7 mouse cellular contexts compared by ENCODE assay signal in genomic region chr11:34010859-34011172, GRCm38 (mm10). TPM values are rescaled to one million over a fixed set of nuclear protein-coding genes. Genes with fewer than 3 reads are reported as not detected.
DNase-seq lines count a peak whose midpoint lies in the region; ATAC-seq and TF ChIP-seq lines count a peak whose summit lies in the region.

No protein-coding gene starts in this region.

- peak; percentile 21 to 22 for DNase-seq in lung, adult 18-20 months
- no peak for DNase-seq in lung, adult 2 months
- no peak for DNase-seq in cerebellum, postnatal 25 days
- no peak for DNase-seq in embryo, embryonic 10.5 days (ENCODE audit: low spot score)

- no peaks in the 10 kb centered on the region for H3K36me3 ChIP-seq in heart, embryonic 14.5 days (ENCODE audit: control insufficient read depth, insufficient read depth, low read length)
- no peaks in the 10 kb centered on the region for H3K36me3 ChIP-seq in liver, embryonic 15.5 days (replicated peaks)
- H3K36me3 ChIP-seq in stomach, embryonic 15.5 days = no peaks in the 10 kb centered on the region

- 28% methylated on average over 4 of the region's 4 CpGs for WGBS in lung, adult 2 months
- 46% methylated on average over 4 of the region's 4 CpGs for WGBS in heart, embryonic 14.5 days
- 48% methylated on average over 4 of the region's 4 CpGs for WGBS in liver, embryonic 15.5 days (ENCODE audit: insufficient replicate concordance)
- 30% methylated on average over 4 of the region's 4 CpGs for WGBS in stomach, embryonic 15.5 days

- no peak overlapping the region for H3K9ac ChIP-seq in heart, embryonic 14.5 days (ENCODE audit: low read length)
- H3K9ac ChIP-seq in liver, embryonic 15.5 days = no peak overlapping the region
- H3K9ac ChIP-seq in stomach, embryonic 15.5 days = no peak overlapping the region

- no peak overlapping the region for H3K4me2 ChIP-seq in heart, embryonic 14.5 days (ENCODE audit: low read length)
- no peak overlapping the region for H3K4me2 ChIP-seq in liver, embryonic 15.5 days
- no peak overlapping the region for H3K4me2 ChIP-seq in stomach, embryonic 15.5 days

- no peak for TF ChIP-seq CTCF in lung, adult 2 months (IDR thresholded peaks at IDR 0.05; ENCODE audit: insufficient read depth, low read length)

- no peaks in the 10 kb centered on the region for H3K9me3 ChIP-seq in heart, embryonic 14.5 days (ENCODE audit: control insufficient read depth, low read length)
- H3K9me3 ChIP-seq in liver, embryonic 15.5 days (replicated peaks) = no peaks in the 10 kb centered on the region
- no peaks in the 10 kb centered on the region for H3K9me3 ChIP-seq in stomach, embryonic 15.5 days

- TF ChIP-seq POLR2A in lung, adult 2 months (IDR thresholded peaks at IDR 0.05; ENCODE audit: borderline replicate concordance, extremely low read depth, low read depth, low read length) = no peak

- H3K27me3 ChIP-seq in heart, embryonic 14.5 days (ENCODE audit: control insufficient read depth, insufficient read depth, low read length) = no peaks in the 10 kb centered on the region
- no peaks in the 10 kb centered on the region for H3K27me3 ChIP-seq in liver, embryonic 15.5 days
- H3K27me3 ChIP-seq in stomach, embryonic 15.5 days (replicated peaks) = no peaks in the 10 kb centered on the region

- 0 out of 4 replicates have a peak overlapping the region, but pooled peaks of 1 of the 2 experiments have one; percentile 50 for H3K27ac ChIP-seq in heart, embryonic 14.5 days (replicated peaks in 1 of 2; ENCODE audit: control insufficient read depth in 1 of 2, insufficient read depth in 1 of 2, low read depth in 2 of 2, low read length in 2 of 2)
- H3K27ac ChIP-seq in liver, embryonic 15.5 days (replicated peaks) = peak overlapping the region; percentile 42; the same call in 1 of the 2 replicates
- peak overlapping the region; percentile 68 for H3K27ac ChIP-seq in stomach, embryonic 15.5 days

- peak; percentile 56; the same call in 1 of the 2 replicates for ATAC-seq in heart, embryonic 14.5 days (ENCODE audit: insufficient number of reproducible peaks, insufficient read depth, low FRiP score, low read depth)
- ATAC-seq in liver, embryonic 15.5 days (ENCODE audit: insufficient read depth) = 0 out of 2 replicates have a peak, but pooled peaks have one; percentile 14
- ATAC-seq in stomach, embryonic 15.5 days (ENCODE audit: insufficient read depth, low FRiP score, low read depth) = peak; percentile 56; the same call in 1 of the 2 replicates

- H3K4me1 ChIP-seq in lung, adult 2 months (ENCODE audit: control insufficient read depth, insufficient read depth, low read length) = no peaks in the 10 kb centered on the region
- H3K4me1 ChIP-seq in heart, embryonic 14.5 days (ENCODE audit: control insufficient read depth in 2 of 2, insufficient read depth in 2 of 2, low read length in 2 of 2) = 0 out of 4 replicates have a peak, but pooled peaks cover 0 to 3% of the 10 kb centered on the region in 2 experiments
- peaks cover 14% of the 10 kb centered on the region for H3K4me1 ChIP-seq in liver, embryonic 15.5 days (replicated peaks)
- H3K4me1 ChIP-seq in stomach, embryonic 15.5 days = peaks cover 8% of the 10 kb centered on the region; the same call in 1 of the 2 replicates

- H3K4me3 ChIP-seq in lung, adult 2 months (replicated peaks; ENCODE audit: extremely low read depth, low read depth, low read length) = no peak overlapping the region
- no peak overlapping the region for H3K4me3 ChIP-seq in heart, embryonic 14.5 days (ENCODE audit: control insufficient read depth in 1 of 2, insufficient read depth in 1 of 2, low read depth in 1 of 2, low read length in 2 of 2)
- H3K4me3 ChIP-seq in liver, embryonic 15.5 days (replicated peaks) = no peak overlapping the region
- H3K4me3 ChIP-seq in stomach, embryonic 15.5 days (replicated peaks) = no peak overlapping the region

RNA-seq across cellular contexts. Expression of gene Kcnip1, which starts 17.9 kb away (rescaled TPM):
- polyA plus RNA-seq in lung, adult 2 months (2012; rRNA removed) = 0.08 and 0.13 TPM in 2 replicates
- 0.11 TPM in 1 of 2 replicates, not detected in the other for polyA plus RNA-seq in heart, embryonic 14.5 days (2014; fragmentation: Nextera tagmentation; extraction: Ambion mirVana)
- polyA plus RNA-seq in liver, embryonic 15.5 days (2015; fragmentation: Nextera tagmentation; extraction: Ambion mirVana) = 0.16 and 0.51 TPM in 2 replicates
- polyA plus RNA-seq in stomach, embryonic 15.5 days (2015; fragmentation: Nextera tagmentation; extraction: Ambion mirVana) = 11.8 and 12.1 TPM in 2 replicates

RNA-seq across cellular contexts. Expression of gene Lcp2, which starts 35.9 kb away (rescaled TPM):
- polyA plus RNA-seq in lung, adult 2 months (2012; rRNA removed) = 7.0 and 9.1 TPM in 2 replicates
- 1.5 and 2.2 TPM in 2 replicates for polyA plus RNA-seq in heart, embryonic 14.5 days (2014; fragmentation: Nextera tagmentation; extraction: Ambion mirVana)
- polyA plus RNA-seq in liver, embryonic 15.5 days (2015; fragmentation: Nextera tagmentation; extraction: Ambion mirVana) = 8.1 and 10.0 TPM in 2 replicates
- 3.6 and 3.8 TPM in 2 replicates for polyA plus RNA-seq in stomach, embryonic 15.5 days (2015; fragmentation: Nextera tagmentation; extraction: Ambion mirVana)

RNA-seq across cellular contexts. Expression of gene Kcnmb1, which starts 48.0 kb away (rescaled TPM):
- 1.9 and 3.6 TPM in 2 replicates for polyA plus RNA-seq in lung, adult 2 months (2012; rRNA removed)
- polyA plus RNA-seq in heart, embryonic 14.5 days (2014; fragmentation: Nextera tagmentation; extraction: Ambion mirVana) = 1.7 and 2.0 TPM in 2 replicates
- 0.03 TPM in 1 of 2 replicates, not detected in the other for polyA plus RNA-seq in liver, embryonic 15.5 days (2015; fragmentation: Nextera tagmentation; extraction: Ambion mirVana)
- polyA plus RNA-seq in stomach, embryonic 15.5 days (2015; fragmentation: Nextera tagmentation; extraction: Ambion mirVana) = 2.2 and 2.4 TPM in 2 replicates

Comparison
In these comparisons a context has a peak if more than half of its experiments do, and no peak if none do; other contexts are left out.
1. DNase-seq: peak in lung, adult 18-20 months (2 of 2); none in lung, adult 2 months (single experiment), cerebellum, postnatal 25 days (0 of 2) and embryo, embryonic 10.5 days (single experiment).
2. Peak in every context shown above with its lines, with median percentiles within 50 percentile points of each other: ATAC-seq.